In the genomic region with DNA sequence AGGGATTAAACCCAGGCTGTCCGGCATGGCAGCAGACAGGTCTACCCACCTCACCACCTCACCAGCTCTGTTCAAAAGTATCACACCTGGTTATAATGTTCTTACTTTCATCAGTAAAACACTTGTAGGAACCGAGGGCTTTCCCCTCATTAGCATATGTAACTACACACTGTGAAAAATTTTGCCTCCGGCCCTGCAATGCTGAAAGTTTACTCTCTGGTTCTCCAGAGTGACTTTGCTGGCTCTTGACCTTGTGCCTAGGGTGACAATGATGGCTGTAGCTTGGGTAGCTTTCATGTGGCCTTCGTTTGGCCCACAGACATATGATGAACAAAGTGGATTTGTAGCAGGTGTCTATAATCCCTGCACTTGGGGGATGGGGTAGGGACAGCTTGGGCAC, we compare ENCODE assay signal across 28 mouse cellular contexts. TPM values are rescaled to one million over a fixed set of nuclear protein-coding genes. Genes with fewer than 3 reads are reported as not detected.
DNase-seq lines count a peak whose midpoint lies in the region; ATAC-seq and TF ChIP-seq lines count a peak whose summit lies in the region.
"Had no signal": no experiment of that assay in that cellular context is flagged by ENCODE, and none has a peak within 500 bp of the region (broad histone marks: within the 10 kb centered on the region; RNA-seq: fewer than 3 reads in every experiment).

No protein-coding gene starts in this region.

- ATAC-seq in kidney, embryonic 16.5 days (ENCODE audit: low FRiP score, low TSS enrichment), result no peak
- ATAC-seq: forebrain, embryonic 13.5 days; forebrain, postnatal 0 days; hindbrain, postnatal 0 days had no signal

- no peak for TF ChIP-seq CTCF in E14TG2a.4 (conservative IDR thresholded peaks at IDR 0.05; ENCODE audit: low read length)

- no peak overlapping the region for H3K9ac ChIP-seq in kidney, embryonic 16.5 days (replicated peaks; ENCODE audit: low read length)
- H3K9ac ChIP-seq: forebrain, embryonic 13.5 days; forebrain, postnatal 0 days; heart, embryonic 12.5 days; hindbrain, embryonic 13.5 days had no signal

- H3K27ac ChIP-seq in kidney, embryonic 16.5 days (ENCODE audit: low read length), result no peak overlapping the region
- H3K27ac ChIP-seq: embryonic facial prominence, embryonic 10.5 days; forebrain, embryonic 13.5 days; hindbrain, postnatal 0 days had no signal

- intact Hi-C loops in heart, postnatal 25 days (cut with DNase I), result no loop called here
- intact Hi-C loops in heart, postnatal 10 days (cut with DNase I), result no loop called here

- H3K9me3 ChIP-seq in kidney, embryonic 16.5 days (ENCODE audit: low read length), result no peaks in the 10 kb centered on the region
- no peaks in the 10 kb centered on the region for H3K9me3 ChIP-seq in E14TG2a.4 (ENCODE audit: low read length)
- H3K9me3 ChIP-seq: embryonic facial prominence, embryonic 10.5 days; forebrain, embryonic 13.5 days; G1E; hindbrain, embryonic 13.5 days had no signal

- peak; percentile 60 for DNase-seq in kidney, adult 11 months
- peak; percentile 25 for DNase-seq in kidney, postnatal 10 days
- no peak for DNase-seq in heart, postnatal 25 days (ENCODE audit: low spot score)
- DNase-seq in heart, postnatal 10 days, result no peak
- DNase-seq in embryo, embryonic 10.5 days (ENCODE audit: low spot score), result no peak
- DNase-seq: cerebellum, adult 11 months; cerebellum, adult 8-10 months; cerebellum, postnatal 25 days; forebrain, postnatal 0 days; gastrocnemius, postnatal 14 days had no signal

- WGBS in kidney, embryonic 16.5 days, result 74% methylated on average over 4 of the region's 4 CpGs

- no peak overlapping the region for H3K4me2 ChIP-seq in kidney, embryonic 16.5 days (replicated peaks; ENCODE audit: low read depth, low read length)
- H3K4me2 ChIP-seq: forebrain, embryonic 13.5 days; heart, embryonic 12.5 days; hindbrain, embryonic 13.5 days had no signal

- no peak overlapping the region for H3K4me3 ChIP-seq in kidney, embryonic 16.5 days (ENCODE audit: low read length)
- peak overlapping the region; percentile 76; the same call in 1 of the 2 replicates for H3K4me3 ChIP-seq in E14TG2a.4 (replicated peaks; ENCODE audit: low read length)
- H3K4me3 ChIP-seq: embryonic facial prominence, embryonic 10.5 days; forebrain, embryonic 13.5 days; heart, embryonic 12.5 days; hindbrain, embryonic 13.5 days had no signal

- no peaks in the 10 kb centered on the region for H3K27me3 ChIP-seq in kidney, embryonic 16.5 days (ENCODE audit: insufficient read depth, low read length)
- H3K27me3 ChIP-seq in E14TG2a.4 (ENCODE audit: insufficient read depth, low read length), result peaks cover 13% of the 10 kb centered on the region
- H3K27me3 ChIP-seq: forebrain, embryonic 13.5 days; heart, embryonic 12.5 days; hindbrain, embryonic 13.5 days had no signal

- no peaks in the 10 kb centered on the region for H3K36me3 ChIP-seq in kidney, embryonic 16.5 days (ENCODE audit: insufficient read depth, low read length)
- no peaks in the 10 kb centered on the region for H3K36me3 ChIP-seq in E14TG2a.4 (ENCODE audit: insufficient read depth, low read length)
- H3K36me3 ChIP-seq: embryonic facial prominence, embryonic 10.5 days; G1E; heart, embryonic 12.5 days; hindbrain, embryonic 13.5 days had no signal

- H3K4me1 ChIP-seq in kidney, embryonic 16.5 days (ENCODE audit: insufficient read depth, low read length), result peaks cover 3% of the 10 kb centered on the region; the same call in 1 of the 2 replicates
- H3K4me1 ChIP-seq in E14TG2a.4 (replicated peaks; ENCODE audit: low read depth, low read length), result peaks cover 56% of the 10 kb centered on the region

RNA-seq across cellular contexts. Expression of a gene that starts 13.1 kb away (rescaled TPM):
- polyA plus RNA-seq in kidney, embryonic 16.5 days (2015; fragmentation: Nextera tagmentation; extraction: Ambion mirVana), result 1.2 TPM in 2 replicates
- not detected for total RNA-seq in heart, postnatal 25 days (2021)
- under 1 TPM in 1 of 2 experiments, not detected in 1; 0.32 TPM for total RNA-seq in heart, postnatal 10 days (2021)
- total RNA-seq: G1E; gastrocnemius, adult 18-20 months; gastrocnemius, postnatal 14 days; heart, adult 8-10 months; hematopoietic stem cell, adult 5-6 weeks had no signal
- polyA plus RNA-seq: C2C12, G1E had no signal

RNA-seq across cellular contexts. Expression of a gene that starts 29.2 kb away (rescaled TPM):
- not detected in 2 replicates for polyA plus RNA-seq in kidney, embryonic 16.5 days (2015; fragmentation: Nextera tagmentation; extraction: Ambion mirVana)
- total RNA-seq in heart, postnatal 25 days (2021), result not detected
- total RNA-seq in heart, postnatal 10 days (2021), result not detected
- total RNA-seq: adrenal gland, postnatal 10 days; adrenal gland, postnatal 4 days; forebrain, postnatal 0 days; gastrocnemius, adult 18-20 months; gastrocnemius, postnatal 14 days; heart, adult 8-10 months; hematopoietic stem cell, adult 5-6 weeks; hindbrain, postnatal 0 days had no signal
- polyA plus RNA-seq: brain, embryonic 14.5 days; C2C12; embryonic facial prominence, embryonic 10.5 days; embryonic facial prominence, embryonic 14.5 days; forebrain, embryonic 13.5 days; forebrain, postnatal 0 days; G1E; heart, embryonic 12.5 days; heart, embryonic 16.5 days; hindbrain, embryonic 13.5 days; hindbrain, postnatal 0 days; intestine, embryonic 14.5 days had no signal

RNA-seq across cellular contexts. Expression of a gene that starts 57.1 kb away (rescaled TPM):
- 8.0 and 8.7 TPM in 2 replicates for polyA plus RNA-seq in kidney, embryonic 16.5 days (2015; fragmentation: Nextera tagmentation; extraction: Ambion mirVana)
- total RNA-seq in heart, postnatal 25 days (2021), result 10 to 100 TPM; 26.0 to 27.3 TPM
- total RNA-seq in heart, postnatal 10 days (2021), result 10 to 100 TPM; 44.3 to 44.7 TPM

Comparison
In these comparisons a context has a peak if more than half of its experiments do, and no peak if none do; other contexts are left out.
1. DNase-seq: peak in kidney, adult 11 months (single experiment) and kidney, postnatal 10 days (single experiment); none in heart, postnatal 25 days (single experiment), heart, postnatal 10 days (0 of 2) and embryo, embryonic 10.5 days (single experiment).